ENCODE assay signal across 25 mouse cellular contexts in the genomic region with DNA sequence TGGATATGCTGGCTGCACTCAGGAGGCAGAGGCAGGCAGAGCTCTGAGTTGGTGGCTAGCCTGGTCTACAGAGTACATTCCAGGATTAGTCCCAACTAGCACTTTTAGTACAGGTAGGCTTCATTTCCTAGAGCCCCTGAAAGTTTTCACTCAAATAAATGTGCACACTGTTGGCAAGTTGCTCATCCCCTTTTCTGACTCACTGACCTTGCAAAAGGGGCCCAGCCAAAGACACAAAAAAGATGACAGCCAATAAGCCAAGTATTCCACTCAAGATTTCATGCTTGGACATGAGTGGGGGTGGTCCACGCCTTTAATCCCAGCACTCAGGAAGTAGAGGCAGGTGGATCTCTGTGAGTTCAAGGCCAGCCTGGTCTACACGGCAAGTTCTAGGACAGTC. TPM values are rescaled to one million over a fixed set of nuclear protein-coding genes. Genes with fewer than 3 reads are reported as not detected.
"Had no signal": no experiment of that assay in that cellular context is flagged by ENCODE, and none has a peak within 500 bp of the region (broad histone marks: within the 10 kb centered on the region; RNA-seq: fewer than 3 reads in every experiment).

No protein-coding gene starts in this region.

- H3K9ac ChIP-seq: limb, embryonic 13.5 days; liver, embryonic 12.5 days; liver, embryonic 15.5 days; lung, embryonic 15.5 days had no signal

- H3K36me3 ChIP-seq: limb, embryonic 10.5 days; limb, embryonic 13.5 days; liver, embryonic 12.5 days; liver, embryonic 15.5 days; lung, embryonic 15.5 days had no signal

- H3K27me3 ChIP-seq: limb, embryonic 13.5 days; lung, embryonic 15.5 days had no signal

- ATAC-seq: liver, embryonic 12.5 days had no signal

- H3K4me3 ChIP-seq: layer of hippocampus, adult 2 months; limb, embryonic 10.5 days; limb, embryonic 13.5 days; liver, embryonic 12.5 days; liver, embryonic 15.5 days; lung, embryonic 15.5 days had no signal

- H3K4me2 ChIP-seq: limb, embryonic 13.5 days; liver, embryonic 12.5 days; liver, embryonic 15.5 days; lung, embryonic 15.5 days; midbrain, embryonic 11.5 days had no signal

- H3K9me3 ChIP-seq: limb, embryonic 10.5 days; limb, embryonic 13.5 days; liver, embryonic 12.5 days; liver, embryonic 15.5 days; lung, embryonic 15.5 days had no signal

- H3K27ac ChIP-seq: kidney, postnatal 0 days; layer of hippocampus, adult 2 months; limb, embryonic 10.5 days; limb, embryonic 13.5 days; liver, embryonic 12.5 days; liver, embryonic 15.5 days; lung, embryonic 15.5 days had no signal

- DNase-seq: kidney, postnatal 25 days; layer of hippocampus, adult 9-11 months; liver; lung, adult 18-20 months; lung, postnatal 10 days; lung, postnatal 4 days; midbrain, embryonic 14.5 days; right cerebral cortex, postnatal 25 days; thymus, adult 2 months; thymus, postnatal 14 days; thymus, postnatal 4 days had no signal

RNA-seq across cellular contexts. Expression of gene Nkx1-2, which starts 18.0 kb away (rescaled TPM):
- total RNA-seq: layer of hippocampus, adult 2 months; left cerebral cortex, postnatal 25 days; megakaryocyte progenitor cell, adult 5-6 weeks; megakaryocyte-erythroid progenitor cell, adult 5-6 weeks had no signal
- polyA plus RNA-seq: kidney, embryonic 14.5 days; large intestine, adult 2 months; limb, embryonic 10.5 days; liver, embryonic 12.5 days; liver, embryonic 15.5 days; lung, embryonic 15.5 days; stomach, embryonic 16.5 days had no signal
